ENCODE assay signal across 13 mouse cellular contexts in the genomic region with DNA sequence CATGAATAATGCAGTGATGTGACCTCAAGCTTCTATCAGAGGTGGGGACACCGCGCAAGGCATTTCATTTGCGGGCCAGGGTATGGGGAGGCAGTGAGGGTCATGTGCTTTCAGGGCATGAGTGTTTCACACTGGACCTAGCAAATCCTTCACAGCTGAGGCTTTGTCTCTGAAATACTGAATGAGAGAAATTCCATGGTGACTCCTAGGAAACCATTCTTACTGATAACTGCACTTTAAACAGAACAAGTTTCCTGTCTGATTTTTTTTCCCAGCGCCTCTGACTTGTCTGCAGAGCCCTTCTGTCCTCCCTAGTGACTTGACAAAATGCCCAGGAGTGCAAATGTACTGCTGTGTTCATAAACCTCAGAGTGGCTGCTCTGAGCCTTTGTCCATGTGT. TPM values are rescaled to one million over a fixed set of nuclear protein-coding genes. Genes with fewer than 3 reads are reported as not detected.
DNase-seq lines count a peak whose midpoint lies in the region; ATAC-seq lines count a peak whose summit lies in the region.
"Had no signal": no experiment of that assay in that cellular context is flagged by ENCODE, and none has a peak within 500 bp of the region (broad histone marks: within the 10 kb centered on the region; RNA-seq: fewer than 3 reads in every experiment).

No protein-coding gene starts in this region.

- no peak overlapping the region for H3K9ac ChIP-seq in hindbrain, embryonic 15.5 days
- H3K9ac ChIP-seq in kidney, embryonic 15.5 days = no peak overlapping the region
- H3K9ac ChIP-seq: intestine, embryonic 15.5 days; liver, embryonic 14.5 days; stomach, embryonic 15.5 days had no signal

- H3K36me3 ChIP-seq in hindbrain, embryonic 15.5 days = peaks cover 14% of the 10 kb centered on the region; the same call in 1 of the 2 replicates
- H3K36me3 ChIP-seq in kidney, embryonic 15.5 days = peaks cover 68% of the 10 kb centered on the region

- H3K4me3 ChIP-seq in hindbrain, embryonic 15.5 days = no peak overlapping the region
- H3K4me3 ChIP-seq in kidney, embryonic 15.5 days (replicated peaks) = no peak overlapping the region
- H3K4me3 ChIP-seq: intestine, embryonic 15.5 days; stomach, embryonic 15.5 days had no signal

- H3K4me1 ChIP-seq in hindbrain, embryonic 15.5 days (replicated peaks) = peaks cover 88% of the 10 kb centered on the region
- no peaks in the 10 kb centered on the region for H3K4me1 ChIP-seq in kidney, embryonic 15.5 days
- H3K4me1 ChIP-seq: intestine, embryonic 15.5 days had no signal

- no peaks in the 10 kb centered on the region for H3K27me3 ChIP-seq in hindbrain, embryonic 15.5 days
- no peaks in the 10 kb centered on the region for H3K27me3 ChIP-seq in kidney, embryonic 15.5 days
- H3K27me3 ChIP-seq: intestine, embryonic 15.5 days; stomach, embryonic 15.5 days had no signal

- intact Hi-C loops in heart, postnatal 25 days (cut with DNase I) = no loop called here

- ATAC-seq in hindbrain, embryonic 15.5 days (ENCODE audit: low FRiP score, low read depth) = peak; percentile 60
- ATAC-seq in kidney, embryonic 15.5 days (replicated peaks; ENCODE audit: low FRiP score) = no peak
- no peak for ATAC-seq in activated CD4-positive, CD25-positive, alpha-beta regulatory T cell, adult 4 months
- ATAC-seq: intestine, embryonic 15.5 days had no signal

- peak; percentile 91 for DNase-seq in heart, adult 11 months
- no peak for DNase-seq in heart, postnatal 25 days (ENCODE audit: low spot score)
- peak; percentile 37 for DNase-seq in Muller cell, postnatal 12 days (ENCODE audit: inconsistent ontology term)
- peak; percentile 9 for DNase-seq in embryo, embryonic 11.5 days (ENCODE audit: low read depth, low spot score)
- no peak for DNase-seq in frontal cortex, adult 2 months (ENCODE audit: extremely low spot score in 1 of 2, low spot score in 1 of 2)
- DNase-seq: gastrocnemius, postnatal 25 days had no signal

- WGBS in hindbrain, embryonic 15.5 days = 11% methylated on average over 4 of the region's 4 CpGs
- 88% methylated on average over 4 of the region's 4 CpGs for WGBS in kidney, embryonic 15.5 days

- no peak overlapping the region for H3K4me2 ChIP-seq in hindbrain, embryonic 15.5 days
- no peak overlapping the region for H3K4me2 ChIP-seq in kidney, embryonic 15.5 days
- H3K4me2 ChIP-seq: intestine, embryonic 15.5 days; stomach, embryonic 15.5 days had no signal

- H3K9me3 ChIP-seq in hindbrain, embryonic 15.5 days = no peaks in the 10 kb centered on the region
- H3K9me3 ChIP-seq in kidney, embryonic 15.5 days (replicated peaks) = no peaks in the 10 kb centered on the region
- H3K9me3 ChIP-seq: intestine, embryonic 15.5 days; stomach, embryonic 15.5 days had no signal

- H3K27ac ChIP-seq in hindbrain, embryonic 15.5 days (replicated peaks) = peak overlapping the region; percentile 75
- no peak overlapping the region for H3K27ac ChIP-seq in kidney, embryonic 15.5 days
- H3K27ac ChIP-seq: intestine, embryonic 15.5 days; liver, embryonic 14.5 days; stomach, embryonic 15.5 days had no signal

RNA-seq across cellular contexts. Expression of a gene that starts 41.5 kb away (rescaled TPM):
- total RNA-seq in heart, postnatal 25 days (2021) = not detected
- not detected in 2 replicates for polyA plus RNA-seq in hindbrain, embryonic 15.5 days (2015; fragmentation: Nextera tagmentation; extraction: Ambion mirVana)
- 0.15 TPM in 1 of 2 replicates, not detected in the other for polyA plus RNA-seq in frontal cortex, adult 2 months (2012; rRNA removed)
- not detected in 2 replicates for polyA plus RNA-seq in kidney, embryonic 15.5 days (2015; fragmentation: Nextera tagmentation; extraction: Ambion mirVana)
- polyA plus RNA-seq in activated CD4-positive, CD25-positive, alpha-beta regulatory T cell, adult 4 months (2017; shearing (Covaris generic)) = not detected
- total RNA-seq: gastrocnemius, postnatal 25 days; layer of hippocampus, postnatal 36 days had no signal
- polyA plus RNA-seq: intestine, embryonic 15.5 days; liver, embryonic 14.5 days; stomach, embryonic 15.5 days had no signal

Comparison
In these comparisons a context has a peak if more than half of its experiments do, and no peak if none do; other contexts are left out.
1. DNase-seq: peak in heart, adult 11 months (single experiment), Muller cell, postnatal 12 days (single experiment) and embryo, embryonic 11.5 days (single experiment); none in heart, postnatal 25 days (single experiment) and frontal cortex, adult 2 months (0 of 2).